Mouse (Mus musculus) erythroblast, embryonic 14.5 days (primary cell): Measurements from ENCODE around the gene Snd1. TPM values are rescaled to one million over a fixed set of nuclear protein-coding genes. Genes with fewer than 3 reads are reported as not detected.

ENCODE experiments used
- H3K27me3 ChIP-seq: 2 replicates; pipeline ENCODE4 v1.6.1; 2012; ENCODE audit warnings: inconsistent platforms; ENCODE audit not compliant: control insufficient read depth
- H3K36me3 ChIP-seq: 2 replicates; pipeline ENCODE4 v1.6.1; 2012; ENCODE audit warnings: mild to moderate bottlenecking, inconsistent platforms; ENCODE audit not compliant: control insufficient read depth
- H3K4me1 ChIP-seq: 2 replicates; pipeline ENCODE4 v1.6.1; 2012; ENCODE audit warnings: inconsistent platforms; ENCODE audit not compliant: control insufficient read depth
- H3K4me3 ChIP-seq: replicated peaks from 2 replicates; pipeline ENCODE3; 2012; ENCODE audit warnings: moderate library complexity, mild to moderate bottlenecking, inconsistent platforms
- H3K9me3 ChIP-seq: 2 replicates; pipeline ENCODE4 v1.6.1; 2012; ENCODE audit warnings: low read length, inconsistent platforms, mixed read lengths; ENCODE audit not compliant: control insufficient read depth
- GATA1 ChIP-seq: IDR thresholded peaks from 2 replicates; pipeline ENCODE4 v1.6.1; 2012; ENCODE audit warnings: low read length, inconsistent platforms, mixed read lengths
- TAL1 ChIP-seq: IDR thresholded peaks from 3 replicates; pipeline ENCODE4 v1.6.1; 2012; ENCODE audit warnings: low read length, inconsistent platforms, mixed read lengths
- polyA plus RNA-seq: library from polyadenylated mRNA; stranded (reverse); fragments of >175 nt; gene quantifications from 2 replicates; pipeline ENCODE4 v1.2.3, GENCODE M21; 2012

Gene Snd1
- polyA plus RNA-seq = 1.7 and 1.9 TPM in 2 replicates

GRCm38 (mm10) chr6:28474839-28475238, at the start of gene Snd1:
TSS of gene Snd1 (plus strand) at chr6:28475139.
- Histone ChIP-seq H3K4me1 (peaks cover 16% of the 10 kb centered on the region), H3K4me3 (no peak within 1 kb of the TSS), H3K27me3 (no peaks in the 10 kb centered on the region), H3K36me3 (no peaks in the 10 kb centered on the region), H3K9me3 (no peaks in the 10 kb centered on the region)
- no peak for TF ChIP-seq GATA1
- TF ChIP-seq TAL1 = no peak

DNA sequence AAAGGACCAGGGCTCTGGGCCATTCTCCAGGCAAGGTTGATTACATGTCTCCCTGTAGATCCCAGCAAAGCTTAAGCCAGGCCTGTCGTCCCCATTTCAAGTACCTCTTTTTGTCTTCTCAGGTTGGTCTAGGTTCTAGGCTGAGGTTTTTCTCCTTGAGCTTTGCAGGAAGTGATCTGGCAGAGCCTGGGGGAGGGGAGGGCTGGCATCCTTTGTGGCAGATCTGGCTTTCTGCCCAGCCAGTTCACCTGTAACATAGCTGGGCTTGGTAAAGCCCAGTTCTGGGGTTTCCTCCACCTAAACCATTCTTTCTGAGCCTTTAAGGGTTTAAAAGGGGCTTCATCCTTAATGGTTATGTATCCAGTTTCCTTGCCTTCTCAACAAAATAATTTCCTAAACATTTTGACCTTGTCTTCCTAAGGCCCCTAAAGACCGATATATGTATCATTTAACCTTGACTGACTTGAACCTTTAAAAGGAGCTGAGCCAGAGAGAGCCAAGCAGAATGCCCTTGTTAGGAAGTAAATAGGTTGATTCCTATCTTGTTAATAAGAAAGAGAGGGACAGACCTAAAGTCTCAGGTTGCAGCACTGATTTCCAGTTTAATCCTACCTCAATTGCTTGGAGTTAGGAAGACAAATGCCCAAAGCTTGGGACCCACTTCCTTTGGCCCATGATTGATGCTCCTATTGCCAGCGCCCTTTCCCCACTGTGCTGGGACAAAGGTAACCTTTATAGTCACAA, 47.7 kb upstream of the Snd1 start, which contains the start of gene Fscn3:
Gene Fscn3 (plus strand): TSS at position 694 of the 744 bp plus-strand sequence.
- Histone ChIP-seq H3K4me3 (peak within 1 kb of the TSS; percentile 17), H3K9me3 (no peaks in the 10 kb centered on the region), H3K36me3 (peaks cover 57% of the 10 kb centered on the region), H3K27me3 (no peaks in the 10 kb centered on the region), H3K4me1 (peaks cover 62% of the 10 kb centered on the region)
- TF ChIP-seq GATA1 (no peak), TAL1 (no peak)

DNA sequence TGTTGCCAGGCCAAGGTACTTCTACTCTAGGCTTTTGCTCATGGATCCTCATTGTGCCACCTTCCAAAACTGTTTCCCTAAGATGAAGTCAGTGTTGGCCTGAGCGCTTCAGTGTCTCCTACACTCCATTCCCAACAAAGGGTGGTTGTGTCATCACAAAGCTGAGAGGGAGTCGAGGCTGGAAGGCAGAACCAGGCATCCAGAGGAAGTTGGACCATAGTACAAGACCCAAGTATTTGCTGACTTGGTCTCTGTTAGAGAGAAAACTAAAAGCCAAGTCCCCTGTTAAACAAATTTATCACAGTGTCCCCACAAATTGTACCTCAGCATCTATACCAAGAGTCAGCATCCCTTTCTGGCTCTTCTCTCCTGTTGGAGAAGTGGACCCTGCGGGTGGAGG, 46.6 kb upstream of the Snd1 start, which contains the start of gene Gcc1:
Gene Gcc1 (minus strand): TSS at position 101 of the 400 bp plus-strand sequence.
- H3K36me3 ChIP-seq = peaks cover 54% of the 10 kb centered on the region
- H3K27me3 ChIP-seq = no peaks in the 10 kb centered on the region
- peaks cover 57% of the 10 kb centered on the region for H3K4me1 ChIP-seq
- no peak for TF ChIP-seq GATA1
- no peak for TF ChIP-seq TAL1
- H3K9me3 ChIP-seq = no peaks in the 10 kb centered on the region
- H3K4me3 ChIP-seq = no peak within 1 kb of the TSS

DNA sequence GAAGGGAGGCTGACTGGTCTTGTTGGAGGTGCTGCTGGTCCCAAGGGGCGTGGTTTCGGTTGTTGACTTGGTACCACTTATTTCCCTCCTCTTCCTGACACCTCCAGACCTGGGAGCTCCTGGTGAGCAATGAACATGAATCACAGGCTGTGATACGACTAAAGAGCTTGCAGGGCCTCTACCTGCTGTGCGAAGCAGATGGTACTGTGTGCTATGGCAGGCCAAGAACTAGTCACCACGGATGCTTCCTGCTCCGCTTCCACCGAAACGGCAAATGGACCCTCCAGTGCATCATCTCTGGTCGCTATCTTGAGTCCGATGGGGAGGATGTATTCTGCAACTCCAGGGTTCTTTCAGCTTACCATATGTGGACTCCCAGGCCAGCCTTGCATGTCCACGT, 45.1 kb upstream of the Snd1 start:
- TF ChIP-seq GATA1 (no peak), TAL1 (no peak)
- H3K4me1 ChIP-seq = peaks cover 53% of the 10 kb centered on the region
- no peaks in the 10 kb centered on the region for H3K9me3 ChIP-seq
- peaks cover 6% of the 10 kb centered on the region; the same call in 1 of the 2 replicates for H3K27me3 ChIP-seq
- H3K4me3 ChIP-seq = no peak overlapping the region
- peaks cover 46% of the 10 kb centered on the region for H3K36me3 ChIP-seq

DNA sequence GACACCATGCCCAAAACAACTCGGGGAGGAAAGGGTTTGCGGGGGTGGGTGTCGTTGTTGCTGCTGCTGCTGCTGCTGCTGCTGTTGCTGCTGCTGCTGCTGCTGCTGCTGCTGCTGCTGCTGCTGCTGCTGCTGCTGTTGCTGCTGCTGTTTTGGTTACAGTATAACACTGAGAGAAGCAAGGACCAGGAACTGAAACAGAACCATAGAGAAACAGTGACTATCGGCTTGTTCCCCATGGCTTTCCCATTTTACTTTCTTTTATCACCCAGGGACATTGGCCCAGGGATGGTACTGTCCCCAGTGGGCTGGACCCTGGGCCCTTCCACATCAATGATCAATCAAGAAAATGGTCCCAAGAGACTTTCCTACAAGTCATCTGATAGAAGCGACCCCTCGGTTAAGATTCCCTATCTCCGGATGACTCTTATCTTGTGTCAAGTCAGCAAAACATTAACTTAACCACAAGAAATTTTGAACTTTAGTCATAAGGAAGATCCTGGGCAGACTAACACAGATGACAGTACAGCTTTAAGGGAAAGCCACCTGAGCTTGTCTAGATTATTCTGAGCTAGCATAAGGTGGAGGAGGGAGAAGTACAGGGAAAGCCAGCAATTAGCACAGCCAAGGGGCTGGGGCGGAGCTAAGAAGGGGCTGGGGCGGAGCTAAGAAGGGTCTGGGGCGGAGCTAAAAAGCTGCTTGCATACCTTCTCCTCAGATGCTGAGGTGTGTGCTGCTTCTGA, 44.0 kb upstream of the Snd1 start:
- peaks cover 11% of the 10 kb centered on the region for H3K27me3 ChIP-seq
- peaks cover 43% of the 10 kb centered on the region for H3K4me1 ChIP-seq
- peak overlapping the region; percentile 50 for H3K4me3 ChIP-seq
- TF ChIP-seq GATA1 (no peak), TAL1 (no peak)
- H3K9me3 ChIP-seq = no peaks in the 10 kb centered on the region
- peaks cover 35% of the 10 kb centered on the region for H3K36me3 ChIP-seq

- H3K36me3 ChIP-seq = peaks cover 30% of the 10 kb centered on the region
- TF ChIP-seq GATA1 (no peak), TAL1 (no peak)
- H3K9me3 ChIP-seq = no peaks in the 10 kb centered on the region
- peaks cover 38% of the 10 kb centered on the region for H3K4me1 ChIP-seq
- H3K4me3 ChIP-seq = peak overlapping the region; percentile 50
- peaks cover 12% of the 10 kb centered on the region for H3K27me3 ChIP-seq
Observed at GRCm38 (mm10) chr6:28431538-28431855, 43.4 kb upstream of the Snd1 start.

- TF ChIP-seq GATA1 (no peak), TAL1 (no peak)
- no peaks in the 10 kb centered on the region for H3K4me1 ChIP-seq
- no peak overlapping the region for H3K4me3 ChIP-seq
- H3K9me3 ChIP-seq = no peaks in the 10 kb centered on the region
- no peaks in the 10 kb centered on the region for H3K36me3 ChIP-seq
- peaks cover 58% of the 10 kb centered on the region for H3K27me3 ChIP-seq
Observed at GRCm38 (mm10) chr6:28447937-28448336, 27.0 kb upstream of the Snd1 start.

DNA sequence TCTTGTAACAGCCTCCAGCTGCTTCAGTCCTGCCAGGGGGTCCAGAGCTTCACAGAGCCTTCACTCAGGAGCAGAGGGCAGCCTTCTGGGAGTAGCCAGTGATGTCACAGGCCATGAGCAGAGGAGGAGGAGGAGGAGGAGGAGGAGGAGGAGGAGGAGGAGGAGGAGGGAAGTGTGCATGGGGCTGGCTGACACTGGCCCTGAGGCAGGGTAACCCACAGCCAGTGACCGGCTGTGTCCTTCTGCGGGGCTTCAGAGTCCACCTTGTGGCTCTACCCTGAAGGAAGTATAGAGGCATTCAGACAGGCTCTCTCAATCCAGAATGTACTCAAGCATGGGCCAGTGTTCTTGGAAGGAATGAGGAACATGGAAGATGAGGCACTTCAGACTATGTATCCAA, 25.7 kb upstream of the Snd1 start, which contains the start of gene Pax4:
Gene Pax4 (minus strand): TSS at position 101 of the 400 bp plus-strand sequence.
- no peaks in the 10 kb centered on the region for H3K9me3 ChIP-seq
- peaks cover 57% of the 10 kb centered on the region for H3K27me3 ChIP-seq
- TF ChIP-seq TAL1 = no peak
- TF ChIP-seq GATA1 = no peak

GRCm38 (mm10) chr6:28450481-28450880, 24.5 kb upstream of the Snd1 start:
- Histone ChIP-seq H3K27me3 (peaks cover 59% of the 10 kb centered on the region), H3K9me3 (no peaks in the 10 kb centered on the region), H3K36me3 (no peaks in the 10 kb centered on the region), H3K4me3 (no peak overlapping the region), H3K4me1 (no peaks in the 10 kb centered on the region)
- TF ChIP-seq GATA1 = no peak
- no peak for TF ChIP-seq TAL1

More for the DNA sequence above, 25.7 kb upstream of the Snd1 start, which contains the start of gene Pax4:
- Histone ChIP-seq H3K4me3 (no peak within 1 kb of the TSS), H3K36me3 (no peaks in the 10 kb centered on the region), H3K4me1 (no peaks in the 10 kb centered on the region)
